Mouse (Mus musculus) ovary, postnatal 14 days (tissue): ENCODE measurements around the gene Zrsr1.

ENCODE experiments used
- DNase-seq: peaks from one replicate; pipeline ENCODE4 v3.0.0; 2022; ENCODE audit warnings: low spot score

Zrsr1 gene

DNA sequence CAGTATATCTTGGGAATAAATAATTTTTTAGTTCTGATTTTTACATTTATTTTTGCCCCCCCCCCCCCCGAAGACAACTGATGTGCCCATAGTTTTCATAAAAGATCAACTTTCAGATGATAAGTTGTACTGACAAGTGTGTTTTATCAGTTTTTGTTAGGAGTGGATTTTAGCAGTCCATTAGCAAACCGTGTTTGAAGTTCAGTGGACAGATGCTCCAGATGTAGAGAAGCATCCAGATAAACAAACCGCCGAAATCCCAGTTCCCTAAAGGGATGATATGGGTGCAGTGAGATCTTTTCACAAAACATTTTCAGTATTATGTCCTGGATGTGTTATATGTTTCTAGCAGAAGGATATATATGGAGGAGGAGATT, 37.0 kb downstream of the Zrsr1 start:
- DNase-seq: no peak

- no peak for DNase-seq
These were observed 41.3 kb downstream of the Zrsr1 start for GRCm38 (mm10) chr11:23013096-23013495.

GRCm38 (mm10) chr11:23013580-23014294, 41.9 kb downstream of the Zrsr1 start:
- DNase-seq: no peak

DNA sequence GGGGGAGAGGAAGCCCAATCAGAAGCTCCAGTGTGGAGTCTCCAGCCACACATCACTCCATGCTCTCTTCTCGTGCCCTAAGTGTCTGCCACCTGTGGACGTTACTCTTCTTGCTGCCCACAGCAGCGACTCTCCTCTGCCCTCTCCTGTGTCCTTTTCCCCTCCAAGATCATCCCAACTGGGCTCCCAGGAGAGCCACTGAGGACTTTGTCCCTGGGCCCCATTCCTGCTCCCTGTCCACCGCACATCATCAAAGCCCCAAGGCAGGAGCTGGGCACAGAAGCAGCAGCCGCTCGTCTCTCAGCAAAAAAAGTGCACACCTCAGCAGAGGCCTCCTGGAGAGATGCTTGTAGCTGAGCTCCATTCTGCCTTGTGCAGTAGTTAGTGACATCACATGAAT, 43.2 kb downstream of the Zrsr1 start:
- DNase-seq: no peak

DNA sequence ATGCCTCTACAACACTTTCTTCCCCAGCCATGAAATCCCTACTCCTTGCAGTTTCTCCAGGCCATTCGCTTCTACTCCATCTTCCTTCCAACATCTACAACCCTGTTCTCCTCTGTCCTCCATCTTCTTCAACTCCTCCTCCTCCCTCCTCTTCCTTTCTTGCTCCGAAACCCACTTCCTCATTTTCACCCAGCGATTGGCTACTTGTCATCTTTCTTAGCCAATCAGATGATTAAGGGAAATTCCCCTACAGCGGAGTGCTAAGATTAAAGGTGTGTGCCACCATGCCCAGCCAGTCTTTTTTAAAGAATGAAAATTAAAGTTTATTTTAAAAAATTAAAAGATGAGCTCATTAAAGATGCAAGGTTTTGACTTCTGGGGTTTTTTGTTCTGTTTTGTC, 46.1 kb downstream of the Zrsr1 start:
- DNase-seq: no peak

DNA sequence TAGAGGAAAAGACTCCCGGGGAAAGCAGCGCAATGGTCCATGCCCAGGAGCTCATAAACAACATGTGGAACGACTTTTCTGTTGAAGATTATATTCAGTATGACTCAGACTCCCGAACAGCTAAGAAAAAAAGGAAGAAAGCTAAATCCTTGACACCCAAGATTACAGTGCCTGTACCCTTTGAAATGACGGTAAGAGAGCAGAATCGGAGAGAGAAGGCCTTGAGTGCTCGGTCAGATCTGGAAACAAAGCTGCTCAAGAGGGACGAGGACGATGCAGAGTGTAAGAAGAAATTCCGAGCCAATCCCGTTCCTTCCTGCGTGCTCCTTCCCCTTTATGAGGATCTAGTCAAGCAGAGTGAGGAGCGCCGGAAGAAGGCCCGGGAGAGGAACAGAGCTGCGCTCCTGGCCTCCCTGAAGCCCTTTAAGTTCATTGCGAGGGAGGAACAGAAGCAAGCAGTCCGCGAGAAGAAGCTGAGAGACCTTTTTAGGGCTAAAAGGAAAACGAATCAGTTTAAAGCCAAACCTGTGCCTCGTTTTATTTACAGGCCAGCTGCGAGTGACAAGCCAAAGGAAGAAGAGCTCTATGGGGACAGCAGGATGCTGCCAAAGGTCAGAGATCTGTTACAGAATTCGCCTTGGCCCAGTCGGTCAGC, 48.4 kb downstream of the Zrsr1 start:
- no peak for DNase-seq

DNA sequence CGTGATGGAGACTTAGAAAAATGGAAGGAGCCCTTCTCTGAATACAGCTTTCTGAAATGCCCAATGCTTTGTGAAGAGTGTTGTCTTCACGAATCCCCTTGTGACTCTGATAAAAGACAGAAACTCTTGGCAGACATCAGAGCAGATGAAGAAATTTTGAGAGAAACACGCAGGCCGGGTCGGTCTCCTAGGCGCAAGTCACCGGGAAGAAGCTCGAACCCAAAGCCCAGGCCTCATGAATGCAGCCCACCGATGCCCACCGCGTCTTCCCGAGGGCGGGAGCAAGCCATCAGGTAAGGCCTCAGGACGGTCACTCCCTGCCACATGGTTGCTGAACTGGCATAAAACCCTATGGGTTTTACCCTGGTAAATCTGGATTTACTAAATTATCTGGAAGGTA, 49.0 kb downstream of the Zrsr1 start:
- no peak for DNase-seq

- no peak for DNase-seq
These were observed 51.4 kb downstream of the Zrsr1 start for GRCm38 (mm10) chr11:23023155-23023554.

DNA sequence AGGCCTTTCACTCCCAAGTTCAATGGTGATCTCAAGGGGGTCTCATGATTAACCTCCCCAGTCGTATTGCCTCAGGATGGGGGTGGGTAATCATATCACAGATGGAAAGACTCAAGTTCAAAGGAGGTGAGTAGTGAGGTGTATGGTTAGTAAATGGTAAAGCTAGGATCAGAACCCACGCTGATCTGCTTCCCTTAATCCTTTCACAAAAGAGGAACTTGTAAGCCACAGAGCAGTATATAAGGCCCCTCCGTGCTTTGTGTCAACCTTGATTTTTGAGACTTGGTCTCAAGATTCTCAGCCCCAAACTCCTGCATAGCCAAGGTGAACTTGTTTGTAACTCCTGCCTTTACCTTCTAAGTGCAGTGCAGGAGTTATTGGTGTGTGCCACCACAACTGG, 52.4 kb downstream of the Zrsr1 start:
- no peak for DNase-seq
